Mouse (Mus musculus): ENCODE results near the gene Nmb. TPM values are rescaled to one million over a fixed set of nuclear protein-coding genes. Genes with fewer than 3 reads are reported as not detected.

The Nmb gene
- 10 to 100 TPM; 10.4 to 14.0 TPM for total RNA-seq (2023)

DNA sequence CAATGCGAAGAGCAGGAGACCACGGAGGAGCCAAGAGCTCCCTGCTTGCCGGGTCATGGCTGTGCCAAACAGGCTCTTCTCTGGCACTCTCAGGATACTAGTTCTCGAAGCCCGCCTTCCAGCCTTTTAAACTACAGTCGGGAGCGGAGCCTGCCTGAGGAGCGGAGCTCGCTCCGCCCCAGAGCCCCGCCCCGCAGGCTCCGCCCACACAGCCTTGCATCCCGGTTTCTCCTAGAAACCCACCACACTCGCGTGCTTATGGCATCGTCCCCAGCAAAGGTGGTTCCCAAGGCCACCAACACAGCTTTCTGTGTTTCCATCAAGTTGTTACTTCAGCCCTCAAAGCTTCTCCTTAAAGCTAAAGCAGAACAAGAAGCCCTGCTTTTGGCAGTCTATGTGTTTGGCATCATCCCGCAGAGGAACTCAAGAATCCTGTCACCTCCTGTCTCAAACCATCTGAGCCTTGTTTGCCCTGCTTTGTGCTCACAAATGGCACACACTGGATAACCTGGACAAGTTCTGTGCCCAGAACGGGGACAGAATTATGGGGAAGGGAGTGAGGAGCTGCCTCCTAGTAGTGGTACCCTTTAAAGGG is at the start of gene Nmb:
Nmb (minus strand) TSS at position 156 of the 595 bp plus-strand sequence.

DNA sequence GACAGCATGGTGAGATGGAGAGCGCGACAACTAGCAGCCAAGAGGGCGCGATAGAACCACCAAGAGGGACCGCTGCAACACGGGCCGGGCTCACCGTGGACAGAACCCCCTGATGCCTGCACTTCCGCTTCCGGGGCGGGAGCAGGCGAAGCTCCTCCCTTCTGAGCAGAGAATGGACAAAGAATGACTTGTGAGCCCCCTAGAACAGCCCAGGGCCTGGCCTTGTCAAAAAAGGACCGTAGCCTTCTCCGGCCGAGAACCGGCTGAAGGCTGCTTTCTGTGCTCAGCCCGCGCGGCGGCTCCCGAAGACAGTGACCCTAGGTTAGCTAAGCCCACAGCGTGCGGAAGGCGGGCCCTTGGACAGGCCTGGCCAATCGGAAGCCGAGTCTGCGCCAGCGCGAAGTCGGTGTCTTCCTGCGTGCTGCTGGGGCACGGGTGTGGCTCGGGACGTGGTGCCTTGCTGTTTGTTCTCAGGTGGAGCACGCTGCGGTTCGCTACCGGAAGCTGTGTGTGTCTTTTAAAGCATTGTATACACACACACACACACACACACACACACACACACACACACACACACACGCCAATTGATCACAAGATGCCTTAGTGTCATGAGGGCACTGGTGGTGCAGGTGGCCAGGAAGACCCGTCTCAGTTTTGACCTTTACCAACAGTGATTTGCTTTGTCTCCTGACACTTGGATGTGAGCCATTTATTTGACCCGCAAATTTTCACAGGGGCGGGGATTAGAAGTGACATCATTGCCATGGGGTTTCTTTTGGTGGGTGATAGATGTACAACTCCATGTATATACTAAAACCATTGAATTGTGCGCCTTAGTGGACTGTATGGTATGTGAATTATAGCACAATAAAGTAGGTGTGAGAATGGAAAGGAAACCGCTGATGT is 42.8 kb upstream of the Nmb start, which contains the start of gene Sec11a:
Sec11a (minus strand) TSS at position 336 of the 906 bp plus-strand sequence.

DNA sequence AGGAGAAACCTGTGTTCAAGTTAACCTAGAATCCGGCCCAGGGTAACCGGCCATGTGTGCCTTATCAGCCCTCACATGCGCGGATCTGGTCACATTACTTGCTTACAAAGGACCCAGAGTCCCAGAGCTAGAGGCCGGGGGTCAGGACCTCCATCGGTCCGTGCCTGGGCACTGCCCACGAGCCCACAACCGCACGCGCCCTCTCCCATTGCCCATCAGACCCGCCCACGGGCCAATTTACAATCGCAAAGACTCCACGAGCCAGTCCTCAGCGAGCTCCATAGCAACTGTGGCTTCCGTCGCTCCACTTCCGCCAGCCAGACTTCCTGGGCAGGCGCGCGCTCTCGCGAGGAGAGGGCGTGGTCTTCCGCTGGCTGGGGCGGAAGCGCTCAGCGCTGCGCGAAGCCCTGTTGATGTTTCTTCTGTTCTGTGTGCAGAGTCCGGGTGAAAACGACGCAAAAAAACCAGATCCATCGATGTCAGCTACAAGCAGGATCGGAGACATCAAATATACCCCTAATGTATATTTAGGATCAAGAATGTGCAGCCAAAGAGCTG is 3.9 kb downstream of the Nmb start, which contains the start of gene Wdr73:
Wdr73 (minus strand) TSS at position 326 of the 558 bp plus-strand sequence.

DNA sequence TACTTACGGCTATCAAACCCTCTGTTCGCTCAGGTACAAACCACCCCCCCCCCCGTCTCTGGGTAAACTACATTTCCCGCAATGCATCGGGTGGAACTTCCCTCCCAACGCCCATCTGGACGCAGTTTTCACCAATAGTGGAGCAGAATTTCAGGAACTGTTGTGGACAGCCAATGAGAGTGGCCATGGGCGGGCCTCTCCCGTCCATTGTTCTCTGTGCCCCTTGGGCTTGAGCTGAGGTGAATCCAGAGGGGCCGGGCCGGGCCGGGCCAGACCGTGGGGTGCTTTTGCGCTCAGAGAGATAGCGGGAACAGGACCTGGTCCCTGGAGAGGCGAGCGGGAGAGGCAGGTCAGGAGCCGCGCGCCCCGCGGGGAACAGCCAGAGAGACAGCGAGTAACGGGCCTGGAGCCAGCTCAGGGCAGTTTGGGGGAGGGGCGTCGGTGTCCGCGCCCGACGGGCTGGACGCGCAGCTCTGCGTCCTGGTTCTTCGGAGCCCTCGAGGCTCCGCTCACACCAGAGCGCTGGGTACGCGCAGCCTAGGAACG is 44.1 kb downstream of the Nmb start, which contains the start of gene Zscan2:
Zscan2 (plus strand) TSS at position 192 of the 546 bp plus-strand sequence.

Other genes with a start within 250 kb of the Nmb start
- 10 to 100 TPM; 34.4 to 41.4 TPM for gene Crtc3, start 216.2 kb downstream of the Nmb start, total RNA-seq (2023)
- gene Iqgap1, start 79.1 kb downstream of the Nmb start, total RNA-seq (2023), result 100 to 1,000 TPM; 481 to 510 TPM
- 10 to 100 TPM in 1 of 2 experiments, 1 to 10 TPM in 1; 8.0 to 14.0 TPM for gene Zscan2, start 44.2 kb downstream of the Nmb start, total RNA-seq (2023)
- gene Wdr73, start 3.8 kb downstream of the Nmb start, total RNA-seq (2023), result 10 to 100 TPM; 22.1 to 22.9 TPM
- 10 to 100 TPM; 71.6 to 79.3 TPM for gene Sec11a, start 42.7 kb upstream of the Nmb start, total RNA-seq (2023)
- gene Zfp592, start 88.6 kb upstream of the Nmb start, total RNA-seq (2023), result 100 to 1,000 TPM; 103 to 121 TPM
- gene Alpk3, start 152.5 kb upstream of the Nmb start, total RNA-seq (2023), result under 1 TPM; 0.23 to 0.42 TPM
- not detected for gene Slc28a1, start 209.7 kb upstream of the Nmb start, total RNA-seq (2023)

Data from B cell, adult 67 days (primary cell).